Mouse (Mus musculus) heart, adult 9 months (tissue): Measurements from ENCODE around the gene Lrriq4.

Experiments
- DNase-seq, 2 experiments: peaks; one replicate each; pipeline ENCODE4 v3.0.0; 2022; ENCODE audit warnings: low spot score in 2 of 2

Gene Lrriq4

GRCm38 (mm10) chr3:30644207-30644606 is at the start of gene Lrriq4:
Gene Lrriq4 (plus strand): TSS chr3:30644507.
- DNase-seq = no peak

GRCm38 (mm10) chr3:30595111-30595832 is 49.0 kb upstream of the Lrriq4 start:
- peak; percentile 37 to 39 for DNase-seq

DNA sequence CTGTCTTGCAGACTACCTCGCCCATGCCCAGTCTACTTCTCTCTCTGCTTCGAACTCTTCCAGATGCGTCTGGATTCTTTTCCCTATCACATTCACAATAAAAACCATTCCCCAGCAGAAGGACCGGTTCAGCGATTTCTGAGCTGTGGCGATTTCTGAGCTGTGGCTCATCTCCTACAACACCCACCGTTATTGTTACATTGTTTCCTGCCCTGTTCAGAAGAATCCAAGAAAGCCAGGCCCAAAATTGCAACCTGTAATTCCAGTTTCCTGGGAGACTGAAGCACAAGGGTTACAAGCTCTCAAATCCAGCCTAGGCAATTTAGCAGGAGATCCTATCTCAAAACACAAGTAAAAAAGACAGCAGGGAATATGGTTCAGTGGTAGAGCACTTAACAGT is 47.0 kb upstream of the Lrriq4 start:
- DNase-seq = no peak

DNA sequence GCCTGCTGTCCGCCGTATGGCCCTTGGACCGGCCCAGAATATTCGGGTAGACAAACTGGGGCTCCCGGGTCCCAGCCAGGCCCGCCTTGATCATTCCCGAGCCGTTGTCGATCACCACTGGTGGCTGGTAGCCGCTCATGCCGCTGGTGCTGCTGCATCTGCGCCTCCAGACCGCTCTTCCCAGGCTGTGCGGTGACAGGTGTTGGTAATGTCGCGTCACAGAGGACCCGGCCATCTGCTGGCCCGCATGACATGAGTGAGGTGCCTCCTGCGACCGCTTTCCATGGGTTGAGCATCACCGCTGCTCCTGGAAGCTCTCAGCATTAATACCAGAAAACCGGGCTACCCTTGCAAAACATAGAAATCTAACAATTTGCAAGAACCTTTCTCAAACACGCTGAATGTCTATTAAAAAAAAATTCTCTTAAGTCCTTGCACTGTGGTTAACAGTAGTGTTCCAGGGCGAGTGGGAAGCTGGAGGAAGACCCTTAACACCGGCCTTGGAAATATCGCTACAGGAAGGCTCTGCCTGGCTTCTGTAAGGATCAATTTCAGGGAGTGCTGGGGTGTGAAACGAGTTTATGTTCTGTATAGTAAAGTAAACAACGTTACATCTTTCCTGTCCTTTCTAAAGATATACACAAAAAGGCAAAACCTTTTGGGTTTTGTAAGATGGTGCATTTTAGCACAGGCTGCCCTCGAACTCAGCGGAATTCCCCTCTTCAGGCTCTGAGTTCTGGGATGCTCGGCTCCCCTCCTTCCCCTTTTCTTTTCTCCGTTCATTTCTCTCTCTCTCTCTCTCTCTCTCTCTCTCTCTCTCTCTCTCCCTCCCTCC is 44.4 kb upstream of the Lrriq4 start, which contains the start of gene Actrt3:
Gene Actrt3 (minus strand): TSS at position 229 of the 835 bp plus-strand sequence.
- DNase-seq = peak in 1 of 2 experiments; percentile 15

DNA sequence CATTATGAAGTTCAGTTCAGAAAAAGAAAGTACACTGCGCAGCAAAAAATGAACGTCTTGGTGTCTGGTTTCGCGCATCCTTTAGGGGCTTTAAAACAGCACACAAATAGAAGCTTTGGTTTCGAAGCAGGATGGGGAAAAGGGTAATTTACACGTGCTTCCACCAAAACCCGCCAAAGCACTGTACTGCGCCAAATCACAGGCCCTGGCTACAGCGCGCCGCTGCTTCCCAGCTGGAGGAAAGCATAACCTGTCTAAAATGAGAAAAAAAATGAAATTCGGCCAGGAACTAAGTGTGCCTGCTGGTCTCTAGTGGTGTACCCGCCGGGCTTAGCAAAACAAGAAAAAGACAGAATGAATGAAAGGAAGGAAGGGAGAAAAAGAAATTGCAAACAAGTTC is 43.6 kb upstream of the Lrriq4 start:
- DNase-seq = peak; percentile 31 to 43

GRCm38 (mm10) chr3:30601175-30601574 is 43.1 kb upstream of the Lrriq4 start:
- DNase-seq = peak; percentile 78 to 93

DNA sequence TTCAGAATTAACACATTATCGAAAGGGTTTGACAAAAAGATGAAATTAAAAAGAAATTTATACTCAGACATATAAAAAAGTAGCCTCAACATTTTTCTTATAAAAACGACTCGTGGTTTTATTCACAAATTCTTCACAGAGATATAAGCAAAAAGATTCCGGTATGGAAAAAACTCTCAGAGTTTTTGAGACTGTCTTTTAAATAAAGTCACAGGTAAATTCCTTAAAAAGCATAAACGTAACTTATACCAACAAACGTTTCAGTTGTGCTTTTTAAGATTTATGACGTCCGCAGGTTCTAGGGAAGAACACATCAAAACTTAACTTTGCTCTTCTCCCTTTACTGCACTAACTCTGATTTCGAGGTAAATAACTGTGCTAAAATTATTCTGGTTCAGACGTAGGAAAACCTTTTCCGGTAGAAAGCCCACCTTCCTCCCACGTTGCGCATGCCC is 42.7 kb upstream of the Lrriq4 start:
- no peak for DNase-seq

DNA sequence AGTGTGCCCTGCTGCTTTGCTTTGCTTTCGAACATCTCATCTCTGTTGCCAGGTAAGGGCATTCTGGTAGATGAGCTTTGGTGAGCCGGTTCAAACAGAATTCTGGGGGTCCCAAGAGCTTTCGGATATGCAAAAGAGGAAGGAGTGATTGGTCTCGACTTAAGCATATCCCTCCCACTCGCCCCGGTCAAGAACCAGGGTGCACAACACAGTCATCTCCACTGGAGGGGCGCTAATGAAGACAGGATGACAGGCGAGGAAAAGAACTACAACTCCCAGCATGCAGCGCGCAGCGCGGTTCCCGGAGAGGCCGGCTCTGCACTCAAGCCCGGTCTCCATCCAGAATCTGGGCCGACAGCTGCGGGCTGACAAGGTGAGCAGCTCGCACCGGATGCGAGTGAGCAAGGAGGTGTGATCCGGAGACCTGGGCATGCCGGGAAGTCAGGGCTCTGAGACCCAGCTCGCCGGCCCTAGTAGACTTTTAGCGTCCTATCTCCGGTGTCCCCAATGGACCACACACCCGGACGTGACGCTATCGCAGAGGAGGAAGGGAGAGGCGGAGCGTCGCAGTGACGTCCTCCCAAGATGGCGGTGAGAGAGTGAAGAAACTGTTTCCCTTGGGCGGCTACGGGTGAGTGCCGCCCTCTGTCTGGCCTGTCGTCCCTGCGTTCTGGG is 42.1 kb upstream of the Lrriq4 start, which contains the start of gene Mynn:
Gene Mynn (plus strand): TSS at position 1 of the 675 bp plus-strand sequence.
- DNase-seq = peak; percentile 97 to 99

GRCm38 (mm10) chr3:30602740-30603098 is 41.6 kb upstream of the Lrriq4 start:
- DNase-seq = no peak

GRCm38 (mm10) chr3:30603256-30603655 is 41.1 kb upstream of the Lrriq4 start:
- DNase-seq = no peak

DNA sequence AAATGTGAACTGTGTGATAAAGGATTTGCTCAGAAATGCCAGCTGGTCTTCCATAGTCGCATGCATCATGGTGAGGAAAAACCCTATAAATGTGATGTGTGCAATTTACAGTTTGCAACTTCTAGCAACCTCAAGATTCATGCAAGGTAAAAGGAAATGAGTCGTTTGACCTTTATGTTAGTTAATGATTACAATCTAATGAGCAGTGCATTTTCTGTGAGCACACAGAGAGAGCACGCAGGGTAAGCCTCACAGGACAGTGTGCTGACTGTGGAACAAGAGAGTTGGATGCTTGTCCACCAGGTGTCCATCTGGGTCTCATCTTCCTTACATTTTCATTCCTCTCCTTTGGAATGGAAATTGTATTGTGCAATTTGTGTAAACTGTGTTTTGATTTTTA is 35.3 kb upstream of the Lrriq4 start:
- DNase-seq = no peak

DNA sequence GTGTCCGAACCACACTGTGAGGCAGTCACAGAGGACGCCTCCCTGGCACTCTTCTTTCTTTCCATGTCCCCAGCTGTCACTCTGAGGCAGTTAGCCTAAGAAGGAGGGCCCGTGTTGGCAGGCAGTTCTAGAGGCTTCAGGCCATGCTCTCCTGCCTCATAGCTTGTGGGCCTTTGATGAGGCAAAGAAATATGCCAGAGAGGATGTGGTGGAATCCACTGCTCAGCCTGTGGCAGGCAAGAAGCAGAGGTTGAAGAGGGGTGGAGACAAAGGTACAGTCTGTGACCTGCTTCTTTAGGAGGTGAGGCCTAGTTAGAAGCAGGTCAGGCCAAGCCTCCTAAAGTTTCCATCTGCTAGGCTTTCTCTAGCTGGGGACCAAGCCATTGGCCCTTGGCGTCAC is 33.4 kb upstream of the Lrriq4 start:
- no peak for DNase-seq

GRCm38 (mm10) chr3:30620132-30620531 is 24.2 kb upstream of the Lrriq4 start:
- DNase-seq = no peak

DNA sequence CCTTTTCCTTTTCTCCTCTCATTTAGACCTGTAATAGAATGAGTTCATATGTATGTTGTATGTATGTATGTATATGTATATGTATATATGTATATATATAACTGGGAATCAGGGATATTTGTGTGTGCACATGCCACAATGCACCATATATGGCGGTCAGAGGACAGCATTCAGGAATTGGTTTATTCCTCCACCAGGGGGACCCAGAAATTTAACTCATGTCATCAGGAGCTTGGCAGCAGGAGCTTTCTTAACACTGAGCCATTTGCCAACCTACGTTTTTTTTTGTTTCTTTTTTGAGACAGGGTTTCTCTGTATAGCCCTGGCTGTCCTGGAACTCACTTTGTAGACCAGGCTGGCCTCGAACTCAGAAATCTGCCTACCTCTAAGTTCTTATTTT is 10.6 kb upstream of the Lrriq4 start:
- no peak for DNase-seq

DNA sequence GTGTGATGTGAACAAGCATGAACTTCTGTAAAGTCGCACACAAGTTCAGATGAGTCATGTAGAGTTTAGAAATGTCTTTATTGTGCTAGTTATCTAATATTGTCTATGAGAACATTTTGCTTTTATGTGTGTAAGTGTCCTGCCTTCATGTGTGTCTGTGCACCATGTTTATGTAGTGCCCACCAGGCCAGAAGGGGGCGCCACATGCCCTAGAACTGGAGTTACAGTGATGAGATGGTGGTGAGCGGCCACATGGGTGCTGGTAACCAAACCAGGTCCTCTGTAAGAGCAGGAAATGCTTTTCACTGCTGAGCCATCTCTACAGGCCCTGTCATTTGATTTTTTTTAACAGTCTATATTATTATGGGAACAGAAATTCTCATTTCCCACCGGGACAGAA is 8.7 kb upstream of the Lrriq4 start:
- DNase-seq = no peak

GRCm38 (mm10) chr3:30646761-30647160 is 2.5 kb downstream of the Lrriq4 start:
- no peak for DNase-seq

- no peak for DNase-seq
Observed at GRCm38 (mm10) chr3:30647440-30648090, 3.3 kb downstream of the Lrriq4 start, which contains the start of gene Lrrc34. Gene Lrrc34 (minus strand): TSS chr3:30647869.

GRCm38 (mm10) chr3:30648466-30648865 is 4.2 kb downstream of the Lrriq4 start:
- DNase-seq = no peak

DNA sequence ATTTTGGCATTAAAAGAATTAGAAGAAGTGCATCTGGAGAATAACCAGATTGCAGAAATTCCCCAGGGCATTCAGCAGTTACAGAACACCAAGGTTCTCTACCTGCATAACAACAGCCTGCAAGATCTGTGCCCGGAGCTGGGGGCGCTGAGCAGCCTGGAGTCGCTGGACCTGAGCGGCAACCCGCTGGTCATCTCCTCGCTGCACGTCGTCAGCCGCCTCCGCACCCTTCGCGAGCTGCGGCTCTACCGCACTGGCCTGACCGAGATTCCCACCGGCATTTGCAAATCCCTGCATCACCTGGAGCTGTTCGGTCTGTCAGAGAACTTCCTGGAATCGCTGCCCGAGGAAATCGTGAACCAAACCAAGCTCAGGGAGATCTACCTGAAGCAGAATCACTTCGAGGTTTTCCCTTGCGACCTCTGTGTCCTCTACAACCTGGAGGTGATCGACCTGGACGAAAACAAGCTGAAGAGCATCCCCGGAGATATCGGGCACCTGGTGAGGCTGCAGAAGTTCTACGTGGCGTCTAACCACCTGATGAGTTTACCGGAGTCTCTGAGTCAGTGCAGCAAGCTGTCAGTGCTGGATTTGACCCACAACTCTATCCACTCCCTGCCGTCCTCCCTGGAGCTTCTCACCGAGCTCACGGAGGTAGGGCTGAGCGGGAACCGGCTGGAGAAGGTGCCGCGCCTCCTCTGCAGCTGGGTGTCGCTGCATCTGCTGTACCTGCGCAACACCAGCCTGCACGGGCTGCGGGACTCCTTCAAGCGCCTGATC is 5.9 kb downstream of the Lrriq4 start:
- no peak for DNase-seq

- no peak for DNase-seq
Observed at GRCm38 (mm10) chr3:30655937-30656336, 11.6 kb downstream of the Lrriq4 start.

GRCm38 (mm10) chr3:30658486-30658885 is 14.2 kb downstream of the Lrriq4 start:
- DNase-seq = no peak
